Mouse (Mus musculus) cerebellum, adult (tissue): ENCODE data around the gene Fam129c.
A peak's percentile ranks its signal among the peaks of the same experiment; 100 is the strongest.

Source experiments
- ATAC-seq: cut with Nextera tagmentation; 2 replicates; pipeline ENCODE4 v1.9.2; 2017; ENCODE audit warnings: mild to moderate bottlenecking, moderate library complexity, mixed read lengths; ENCODE audit not compliant: insufficient number of reproducible peaks, low FRiP score, low TSS enrichment

The Fam129c gene

DNA sequence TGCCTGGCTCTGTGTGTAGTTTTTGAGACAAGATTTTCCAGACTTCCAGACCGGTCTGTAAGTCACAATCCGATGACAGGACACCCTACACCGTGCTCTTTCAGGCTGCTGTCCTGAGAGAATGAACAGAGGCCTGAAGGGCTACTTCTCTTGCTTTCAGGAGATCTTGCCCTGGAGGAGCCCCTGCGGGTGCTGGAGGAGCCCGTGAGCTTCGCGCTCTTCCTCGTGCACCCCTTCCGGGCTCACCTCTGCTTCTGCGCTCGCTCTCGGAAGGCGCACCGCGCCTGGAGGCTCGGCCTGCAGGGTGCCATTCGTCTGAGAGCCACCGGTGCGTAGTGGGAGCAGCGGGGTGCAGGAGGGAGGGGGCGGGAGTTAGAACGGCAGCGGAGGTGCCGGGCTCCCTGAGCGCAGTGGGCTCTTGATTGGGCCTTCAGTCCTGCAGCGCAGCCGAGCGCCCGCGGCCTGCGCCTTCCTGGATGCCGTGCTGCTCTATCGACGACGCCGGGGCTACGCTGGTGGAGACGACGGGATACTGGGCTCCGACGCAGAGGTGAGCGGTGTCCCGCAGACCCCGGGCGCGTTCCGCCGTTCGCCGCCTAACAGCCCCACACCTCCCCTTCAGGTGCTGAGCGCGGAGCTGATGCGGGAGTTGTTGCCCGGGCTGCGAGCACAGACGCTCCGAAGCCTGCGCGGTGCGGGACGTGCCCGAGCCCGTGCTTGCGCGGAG lies 4.7 kb downstream of the Fam129c start:
- ATAC-seq, result no peak

DNA sequence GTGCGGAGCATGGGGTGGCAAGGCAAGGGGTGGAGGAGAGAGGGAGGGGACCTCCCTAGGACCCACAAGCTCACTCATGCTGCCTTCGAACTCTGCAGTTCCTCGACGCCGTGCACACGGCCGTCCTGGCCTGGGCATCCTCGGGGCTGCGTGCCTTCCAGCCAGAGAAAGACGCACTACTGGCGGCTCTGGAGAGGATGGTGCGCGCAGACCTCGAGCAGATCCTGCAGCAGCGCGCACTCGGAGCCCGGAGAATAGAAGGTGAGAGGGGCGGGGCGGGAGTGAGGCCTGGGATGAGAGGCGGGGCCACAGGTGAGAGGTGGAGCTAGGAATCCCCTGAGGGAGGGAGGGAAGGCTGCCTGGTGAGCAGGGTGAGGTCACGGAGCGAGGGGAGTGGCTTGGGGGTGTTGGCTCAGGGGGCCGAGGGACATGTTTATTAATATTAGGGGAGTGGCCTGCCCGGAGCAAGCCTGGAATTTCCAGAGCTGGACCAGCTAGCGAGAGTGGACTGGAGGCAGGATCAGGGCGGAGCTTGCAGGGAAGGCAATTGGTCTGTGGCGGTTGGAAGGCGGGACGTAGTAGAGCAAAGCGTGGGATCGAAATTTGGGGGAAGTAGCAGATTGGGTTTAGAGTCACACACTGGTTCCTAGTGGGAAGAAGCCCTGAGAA lies 5.4 kb downstream of the Fam129c start:
- ATAC-seq, result no peak

DNA sequence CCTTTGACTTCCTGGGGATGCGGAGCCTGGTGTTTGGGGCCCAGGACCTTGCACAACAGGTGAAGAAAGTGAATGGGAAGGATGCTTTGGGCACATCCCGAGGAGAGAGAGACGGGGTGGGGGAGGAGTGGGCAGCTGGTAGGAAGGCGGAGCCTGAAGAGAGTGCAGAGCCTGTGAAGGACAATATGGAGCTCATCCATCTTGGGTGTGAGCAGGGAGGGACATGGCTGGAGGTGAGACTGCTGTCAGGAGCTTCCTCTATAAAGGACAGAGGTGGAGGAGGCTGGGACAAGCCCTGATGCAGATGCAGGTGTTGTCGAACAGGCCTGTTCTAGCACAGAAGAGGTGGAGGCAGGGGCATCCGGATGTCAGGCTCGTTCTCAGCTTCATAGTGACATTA lies 6.6 kb downstream of the Fam129c start:
- ATAC-seq, result no peak

DNA sequence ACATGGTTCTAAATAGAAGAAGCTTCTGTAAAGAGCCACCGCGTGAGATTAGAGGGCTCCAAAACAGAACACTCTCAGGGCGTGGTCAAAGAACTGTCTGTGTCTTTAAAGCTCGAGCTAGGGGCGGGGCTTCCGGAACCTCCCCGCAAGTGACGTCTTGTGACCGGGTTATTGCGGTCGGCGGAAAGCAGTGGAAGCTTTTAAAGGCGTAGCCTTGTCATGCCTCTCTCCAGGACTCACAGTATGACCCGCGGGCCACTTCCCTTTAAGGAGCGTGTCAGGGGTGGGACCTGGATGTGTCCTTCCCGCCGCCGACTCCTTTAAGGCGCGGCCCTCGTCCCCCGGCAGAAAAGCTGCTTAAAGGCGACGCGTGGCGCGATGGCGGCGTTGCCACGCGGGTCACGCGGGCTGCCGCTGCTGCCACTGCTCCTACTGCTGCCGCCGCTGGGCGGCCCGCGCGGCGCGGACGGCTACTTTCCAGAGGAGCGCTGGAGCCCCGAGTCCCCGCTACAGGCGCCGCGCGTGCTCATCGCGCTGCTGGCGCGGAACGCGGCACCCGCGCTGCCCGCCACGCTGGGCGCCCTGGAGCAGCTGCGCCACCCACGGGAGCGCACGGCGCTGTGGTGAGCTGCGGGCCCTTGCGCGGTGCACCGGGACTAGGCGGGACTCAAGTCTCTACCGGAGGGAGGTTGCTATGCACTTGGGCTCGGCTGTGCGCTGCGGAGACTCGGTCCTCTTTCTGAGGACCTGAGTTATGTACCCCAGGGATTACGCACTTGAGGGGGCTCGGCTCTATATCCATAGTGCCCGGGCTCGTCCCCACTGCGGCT lies 13.6 kb downstream of the Fam129c start, which contains the start of gene Colgalt1:
TSS of gene Colgalt1 (plus strand) at position 177 of the 830 bp plus-strand sequence.
- ATAC-seq, result peak; percentile 99

DNA sequence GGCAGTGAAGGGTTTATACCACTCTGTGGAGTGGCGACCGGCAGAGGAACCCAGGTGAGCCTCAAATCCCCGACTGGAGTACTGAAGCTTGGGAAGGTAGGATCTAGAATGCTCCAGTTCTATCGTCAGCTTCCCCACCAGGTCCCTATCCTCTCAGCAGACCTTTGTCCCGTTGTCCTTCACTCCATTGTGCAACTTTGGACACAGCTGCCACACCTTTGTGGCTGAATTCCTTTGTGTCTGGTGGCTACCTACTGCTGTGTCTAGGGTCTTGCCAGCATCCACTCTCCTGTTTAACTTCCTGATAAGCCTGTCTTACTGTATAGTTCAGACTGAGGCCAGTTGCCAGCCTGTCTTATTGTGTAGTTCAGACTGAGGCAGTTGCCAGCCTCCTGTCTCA lies 14.7 kb downstream of the Fam129c start:
- ATAC-seq, result no peak

DNA sequence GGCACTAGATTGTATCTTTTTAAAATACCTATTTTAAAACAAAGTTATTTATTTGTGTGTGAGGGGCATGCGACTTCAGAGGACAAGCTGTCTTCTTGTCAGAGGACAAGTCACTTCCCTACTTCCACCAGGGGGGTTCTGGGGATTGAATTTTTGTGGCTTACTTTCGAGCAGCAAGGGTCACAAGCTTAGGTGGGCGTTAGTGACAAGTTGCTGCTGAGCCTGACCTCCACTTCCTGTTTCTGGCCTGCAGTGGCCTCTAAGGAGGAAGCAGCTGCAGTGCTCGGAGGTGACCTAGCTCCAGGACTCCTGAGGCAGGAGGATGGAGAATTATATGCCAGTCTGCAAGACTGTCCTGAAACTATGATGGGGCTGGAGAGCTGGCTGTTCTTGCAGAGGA lies 16.0 kb downstream of the Fam129c start:
- ATAC-seq, result no peak

DNA sequence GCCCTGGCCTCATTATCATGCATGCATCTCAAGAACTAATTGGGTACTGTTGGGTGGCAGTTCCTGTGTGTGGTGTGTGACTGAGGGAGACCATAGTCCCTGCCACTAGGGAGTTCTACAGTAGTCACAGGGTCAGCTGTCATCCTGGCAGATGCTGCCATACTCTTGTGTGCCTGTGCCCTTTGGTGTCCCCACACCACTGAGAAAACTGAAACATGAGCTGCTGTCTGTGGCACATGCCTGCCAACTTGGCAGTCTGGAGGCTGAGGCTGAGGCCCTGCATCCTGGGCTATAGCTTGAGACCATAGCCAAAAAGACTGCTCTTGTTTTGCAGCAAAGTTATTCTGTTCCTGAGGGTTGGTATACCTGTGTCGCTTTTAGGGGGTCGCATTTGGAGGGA lies 22.3 kb downstream of the Fam129c start:
- no peak for ATAC-seq

DNA sequence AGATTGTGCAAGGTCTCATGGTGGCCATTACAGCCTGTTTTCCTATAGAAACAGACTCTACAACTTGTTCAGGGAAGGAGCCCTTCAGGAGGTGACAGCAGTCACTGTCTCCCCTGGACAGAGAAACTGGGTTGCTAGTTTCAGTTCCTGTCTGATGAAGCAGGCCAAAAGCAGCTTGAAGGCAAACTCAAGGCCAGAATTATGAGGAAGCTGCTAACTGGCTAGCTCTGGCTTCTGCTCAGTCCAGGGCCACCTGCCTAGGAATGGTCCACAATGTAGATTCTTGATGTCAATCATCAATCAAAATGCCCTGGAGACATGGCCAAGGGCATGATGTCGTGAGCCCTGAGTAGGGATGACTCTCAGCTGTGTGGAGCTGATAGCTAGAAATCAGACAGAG lies 27.6 kb downstream of the Fam129c start:
- no peak for ATAC-seq

DNA sequence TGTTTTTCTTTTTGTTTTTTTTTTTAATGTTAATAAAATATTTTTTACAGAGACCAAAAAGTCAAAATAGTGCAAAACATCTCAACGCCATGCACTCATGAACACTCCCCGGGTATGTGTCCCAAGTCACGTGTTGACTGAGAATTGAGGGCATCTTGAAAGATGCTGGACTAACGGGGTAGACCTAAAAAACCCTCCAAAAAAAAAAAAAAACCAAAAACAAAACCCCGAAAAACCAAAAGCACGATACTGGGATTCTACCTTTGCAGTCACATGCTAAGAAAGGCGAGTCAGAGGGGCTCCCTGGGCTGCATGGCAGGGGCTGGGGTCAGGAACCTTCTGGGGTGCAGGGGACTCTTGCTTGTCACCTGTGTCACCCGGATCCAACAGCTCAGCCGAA lies 29.3 kb downstream of the Fam129c start:
- no peak for ATAC-seq

DNA sequence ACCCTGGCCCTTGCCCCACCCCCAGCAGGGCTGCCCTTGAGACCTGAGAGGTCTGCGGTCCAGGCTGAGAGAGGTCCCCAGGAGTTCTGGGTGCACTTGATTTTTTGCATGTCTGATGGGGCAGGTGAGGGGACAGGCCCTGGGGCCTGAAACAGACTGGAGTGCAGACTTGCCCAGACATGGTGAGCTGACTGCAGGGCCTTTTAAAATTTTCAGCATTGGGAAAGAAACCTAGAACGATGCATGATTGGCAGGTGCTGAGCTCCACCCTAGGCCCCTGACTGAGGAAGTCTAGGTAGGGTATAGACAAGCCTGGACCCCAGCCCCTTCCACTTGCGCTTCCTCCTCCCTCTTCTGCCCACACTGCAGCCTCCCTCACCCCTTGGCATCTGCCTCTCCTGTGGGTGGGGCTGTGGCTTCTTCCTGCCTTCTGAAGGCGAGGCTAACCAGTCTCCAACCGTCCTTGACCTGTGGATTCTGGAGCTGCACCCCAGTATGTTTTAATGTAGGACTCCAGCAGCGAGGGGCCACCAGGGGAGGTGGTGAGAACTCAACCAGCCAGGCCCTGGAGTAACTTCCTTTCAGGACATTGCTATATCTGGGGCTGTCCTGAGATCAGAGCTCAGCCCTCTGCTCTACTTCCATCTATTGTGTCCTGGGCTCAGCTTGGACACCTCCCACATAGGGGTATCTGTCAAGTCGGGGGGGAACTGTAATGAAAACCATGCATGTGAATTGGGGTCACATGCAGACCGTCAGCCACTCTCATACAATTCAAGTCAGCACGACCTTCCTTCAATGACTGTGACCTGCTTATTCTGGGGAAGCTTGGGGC lies 30.0 kb downstream of the Fam129c start:
- no peak for ATAC-seq

DNA sequence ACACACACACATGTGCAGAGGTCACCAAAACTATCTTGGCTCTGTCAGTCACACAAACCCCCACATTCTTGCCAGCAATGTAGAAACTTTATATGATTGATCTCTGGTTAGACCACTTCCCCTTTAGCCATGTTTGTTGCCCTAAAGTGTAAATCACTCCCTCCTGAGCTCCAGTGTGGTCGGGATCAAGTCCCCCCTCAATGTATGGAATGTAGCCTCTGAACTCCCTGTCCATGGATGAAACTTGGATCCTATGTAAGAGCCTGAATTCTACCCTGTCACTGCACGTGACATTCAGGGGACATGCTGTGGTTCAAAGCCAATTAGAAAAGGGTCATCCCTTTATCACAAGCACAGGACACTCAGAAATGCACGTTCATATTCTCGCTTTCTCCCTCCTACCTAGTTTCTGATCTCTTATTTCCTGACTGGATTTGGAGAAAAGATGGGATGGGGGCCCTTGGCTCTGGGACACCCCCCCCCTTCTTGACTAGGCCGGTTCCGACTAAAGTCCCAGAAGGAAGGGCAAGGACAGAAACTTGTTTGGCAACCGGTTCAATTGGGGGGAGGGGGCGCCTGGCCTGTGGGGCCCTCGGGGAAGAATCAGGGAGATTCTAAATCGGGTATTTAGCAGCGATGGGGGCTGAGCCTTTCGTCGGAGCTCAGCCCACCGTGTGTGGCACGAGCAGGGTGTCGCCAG lies 31.1 kb downstream of the Fam129c start:
- no peak for ATAC-seq

DNA sequence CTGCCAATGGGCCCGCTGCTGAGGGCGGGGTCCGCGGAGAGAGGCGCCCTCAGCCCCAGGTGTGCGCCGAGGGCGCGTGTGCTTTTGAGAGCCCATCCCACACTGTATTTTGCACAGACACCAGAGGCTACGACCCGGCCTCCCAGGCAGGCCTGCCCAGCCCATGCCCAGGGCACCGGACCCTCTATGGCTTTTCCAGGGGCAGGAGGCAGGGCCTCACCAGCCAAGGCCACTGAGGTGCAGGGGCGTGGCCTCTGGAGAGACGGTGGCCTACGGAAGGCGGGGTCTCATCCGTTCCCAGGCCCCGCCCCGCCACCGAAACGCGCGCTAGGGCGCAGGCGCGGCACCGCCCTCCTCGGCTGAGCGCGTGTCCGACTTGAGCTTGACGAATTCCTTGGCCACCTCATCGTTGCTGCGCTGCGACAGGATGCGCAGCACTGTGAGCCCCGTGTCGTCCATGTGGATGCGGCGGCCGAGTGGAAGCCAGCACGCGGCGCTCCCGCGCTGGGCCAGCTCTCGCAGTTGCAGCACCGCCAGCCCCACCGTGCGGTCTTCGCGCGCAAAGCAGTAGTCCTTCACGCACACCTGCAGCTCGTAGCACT lies 31.7 kb downstream of the Fam129c start:
- peak; percentile 37 for ATAC-seq

DNA sequence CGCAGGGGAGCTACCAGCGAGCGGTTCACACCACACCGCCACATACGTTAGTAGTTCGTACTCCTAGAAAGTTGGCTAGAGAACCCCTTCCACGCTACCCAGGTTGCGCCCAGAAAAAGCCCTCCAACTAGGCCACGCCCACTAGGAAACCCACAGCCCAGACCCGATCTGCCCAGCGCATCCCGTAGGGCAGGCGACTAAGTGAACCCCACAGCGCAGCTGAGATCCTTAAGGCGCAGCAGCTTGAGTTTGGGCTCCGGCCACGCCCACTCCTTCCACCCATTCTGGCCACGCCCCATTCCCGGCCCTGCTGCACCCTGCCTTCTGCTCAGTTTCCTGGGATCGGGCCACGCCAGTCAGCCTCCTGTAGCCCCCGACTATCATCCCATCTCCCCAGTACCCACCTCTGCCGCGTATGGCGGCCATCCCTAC lies 32.3 kb downstream of the Fam129c start:
- ATAC-seq, result 0 out of 2 replicates have a peak, but pooled peaks have one; percentile 3

DNA sequence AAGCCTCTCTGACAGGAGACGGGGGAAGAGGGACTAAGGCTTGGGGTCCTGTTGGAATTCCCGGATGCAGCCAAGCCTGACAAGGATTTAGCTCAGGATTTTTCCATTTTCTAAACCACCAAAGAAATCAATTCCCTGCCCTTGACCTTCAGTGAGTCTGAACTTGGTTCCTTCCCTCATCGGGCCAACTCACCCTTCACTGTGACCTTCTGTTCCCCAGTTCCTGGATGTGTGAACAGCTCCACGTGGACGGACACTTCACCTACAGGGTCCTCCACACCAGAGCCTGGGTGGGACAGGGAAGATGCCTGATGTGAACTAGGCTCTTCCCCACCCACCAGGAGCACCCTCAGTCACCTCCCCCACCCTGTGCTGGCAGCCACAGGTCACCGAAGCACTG lies 33.3 kb downstream of the Fam129c start:
- ATAC-seq, result no peak

DNA sequence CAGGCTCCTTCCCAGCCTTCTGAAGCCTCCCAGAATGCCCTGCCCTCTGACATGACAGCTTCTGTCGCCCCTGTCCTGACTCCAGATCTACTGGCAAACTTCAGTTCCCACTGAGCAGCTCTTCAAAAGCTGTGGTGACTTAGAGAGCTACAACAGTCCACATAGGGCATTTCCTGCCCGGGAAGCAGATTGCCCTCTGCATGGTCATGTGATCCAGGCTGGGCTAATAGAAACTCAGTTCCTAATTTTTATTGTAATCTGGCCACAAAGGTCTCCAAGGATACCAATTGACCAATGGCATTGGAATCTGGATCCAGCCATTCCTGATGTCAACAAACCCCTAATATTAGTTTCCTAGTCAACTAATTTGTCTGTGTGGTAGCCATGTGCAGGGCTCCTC lies 34.4 kb downstream of the Fam129c start:
- ATAC-seq, result no peak

DNA sequence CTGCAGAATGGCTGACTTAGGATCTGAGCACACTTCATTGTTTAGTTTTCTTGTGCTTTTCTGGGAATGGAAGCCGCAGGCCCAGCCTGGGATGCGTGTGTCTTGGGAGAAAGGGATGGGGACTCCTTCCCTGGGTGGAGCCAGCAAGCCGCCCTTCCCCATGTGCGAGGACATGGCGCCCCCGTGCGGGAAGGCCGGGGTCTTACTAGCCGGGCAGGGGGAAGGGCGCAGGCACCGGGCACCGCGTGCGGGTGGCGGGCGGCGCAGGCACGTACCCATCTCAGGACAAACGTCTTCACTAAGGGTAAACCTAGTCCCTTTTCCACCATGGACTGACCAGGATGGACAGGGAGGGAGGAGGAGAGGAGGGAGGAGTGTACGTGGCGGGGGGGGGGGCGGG lies 35.7 kb downstream of the Fam129c start:
- ATAC-seq, result no peak

DNA sequence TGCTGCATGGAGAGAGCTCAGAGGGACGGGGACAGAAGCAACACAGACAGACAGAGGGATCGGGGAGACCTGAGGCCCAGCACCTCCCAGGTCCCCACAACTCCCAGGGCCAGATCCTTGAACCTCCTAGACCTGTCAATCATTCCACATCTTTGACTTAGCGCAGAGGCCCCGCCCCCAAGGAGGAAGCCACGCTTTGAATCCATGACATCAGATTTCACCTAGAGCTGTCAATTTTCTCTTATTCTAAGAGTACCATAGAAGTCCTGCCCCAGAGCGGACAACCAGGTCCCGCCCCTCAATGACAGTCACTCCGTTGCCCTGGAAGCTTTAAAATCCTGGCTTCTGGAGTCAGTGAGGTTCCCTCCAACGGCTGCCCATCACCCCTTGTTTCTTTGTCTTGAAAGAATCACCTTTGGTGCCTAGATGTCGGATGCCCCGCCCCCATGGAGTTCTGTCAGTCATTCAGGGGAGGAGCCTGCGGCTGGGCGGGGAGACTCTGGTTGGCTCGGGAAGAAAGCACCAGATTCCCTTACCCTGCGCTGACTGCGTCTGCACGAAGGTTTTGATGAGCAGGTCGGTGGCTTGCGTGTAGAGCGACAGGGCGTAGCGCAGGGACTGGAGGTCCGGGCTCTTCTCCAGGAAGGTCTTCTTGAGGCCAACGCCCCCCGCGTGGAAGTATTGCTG lies 36.7 kb downstream of the Fam129c start:
- ATAC-seq, result no peak; the same call in 1 of the 2 replicates

DNA sequence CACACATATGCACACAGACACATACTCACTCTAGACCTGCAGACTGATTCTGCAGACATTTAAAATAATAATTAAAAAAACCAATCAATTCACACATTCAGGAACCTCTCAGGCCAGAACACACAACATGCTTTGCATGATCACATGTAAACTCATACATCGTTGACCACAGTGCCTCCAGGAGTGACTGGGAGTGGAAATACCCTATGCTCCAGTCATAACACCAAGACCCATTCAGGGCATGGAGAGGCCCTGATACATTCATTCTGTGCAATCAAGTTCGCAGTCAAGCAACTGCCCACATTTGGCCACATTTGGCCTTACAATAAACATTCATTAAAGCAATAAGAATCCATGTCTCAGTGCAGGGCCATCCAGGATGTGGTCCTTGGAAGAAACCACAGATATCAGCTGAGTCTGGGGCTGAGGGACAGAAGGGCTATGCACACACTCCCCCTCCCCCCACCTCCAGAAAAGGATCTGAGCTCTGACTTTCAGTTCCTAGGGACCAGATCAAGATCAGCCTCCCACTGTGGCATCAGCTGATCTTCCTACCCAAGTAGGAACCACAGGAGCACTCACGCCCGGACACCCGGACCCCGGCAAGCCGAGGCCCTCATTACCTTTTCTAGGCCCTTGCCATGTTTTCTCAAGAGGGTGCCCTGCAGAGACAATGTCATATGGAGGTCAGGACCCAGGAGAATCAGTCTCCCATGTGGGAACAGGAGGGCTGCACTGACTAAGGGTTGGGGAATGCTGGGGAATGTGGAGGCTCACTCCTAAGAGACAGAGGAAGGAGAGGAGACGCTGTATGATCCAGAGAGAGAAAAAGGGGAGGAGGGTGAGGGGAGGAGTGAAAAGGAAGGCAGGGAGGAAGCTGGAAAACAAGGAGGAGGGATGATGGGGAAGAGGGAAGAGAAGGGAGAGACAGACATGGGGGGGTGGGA lies 40.0 kb downstream of the Fam129c start:
- no peak for ATAC-seq
